Mouse (Mus musculus): ENCODE measurements around the gene Agap1.
A peak's percentile ranks its signal among the peaks of the same experiment; 100 is the strongest.

Agap1 gene

GRCm38 (mm10) chr1:89454196-89455123, at the start of gene Agap1:
TSS of gene Agap1 (plus strand) at chr1:89454806.
- DNase-seq (ENCODE audit: low spot score in 2 of 2): peak; percentile 89 to 91

DNA sequence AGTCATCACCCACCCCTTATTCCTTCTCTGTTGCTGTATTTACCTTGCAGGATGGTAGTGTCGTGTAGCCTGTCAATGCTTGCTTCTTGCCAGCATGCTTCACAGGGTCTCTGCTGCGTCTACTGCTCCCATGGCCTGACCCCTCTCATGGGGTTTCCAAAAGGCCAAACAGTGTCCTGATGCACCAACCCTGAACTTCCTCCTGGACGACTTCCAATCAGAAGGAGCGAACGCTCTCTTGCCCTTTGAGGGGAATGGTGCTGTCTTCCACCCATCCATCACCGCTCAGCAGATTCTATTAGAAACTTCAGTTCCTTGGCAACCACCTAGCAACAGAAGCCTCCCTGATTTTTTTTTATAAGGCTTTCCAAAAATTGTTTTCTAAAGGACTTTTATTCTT, 48.6 kb upstream of the Agap1 start:
- no peak for DNase-seq (ENCODE audit: low spot score in 2 of 2)

DNA sequence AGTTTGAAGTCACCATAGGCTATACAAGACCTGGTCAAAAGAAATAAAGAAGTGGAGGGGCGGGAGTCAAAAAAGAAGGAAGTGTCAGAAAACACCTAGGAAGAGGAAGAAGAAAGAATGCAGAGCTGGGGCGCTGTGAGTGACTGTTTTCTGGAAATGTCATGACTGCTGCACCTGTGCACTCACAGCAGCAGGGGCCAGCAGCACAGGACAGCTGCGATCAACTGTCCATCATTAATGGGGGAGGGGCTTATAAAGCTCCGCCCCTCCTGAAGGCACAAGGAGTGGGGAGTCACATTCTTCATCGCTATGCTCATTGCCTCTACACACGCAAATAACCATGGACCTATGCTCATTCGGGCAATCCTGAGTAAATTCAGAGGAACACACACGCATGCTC, 46.6 kb upstream of the Agap1 start:
- no peak for DNase-seq (ENCODE audit: low spot score in 2 of 2)

- DNase-seq (ENCODE audit: low spot score in 2 of 2): no peak
These were observed 41.5 kb upstream of the Agap1 start for GRCm38 (mm10) chr1:89413122-89413521.

DNA sequence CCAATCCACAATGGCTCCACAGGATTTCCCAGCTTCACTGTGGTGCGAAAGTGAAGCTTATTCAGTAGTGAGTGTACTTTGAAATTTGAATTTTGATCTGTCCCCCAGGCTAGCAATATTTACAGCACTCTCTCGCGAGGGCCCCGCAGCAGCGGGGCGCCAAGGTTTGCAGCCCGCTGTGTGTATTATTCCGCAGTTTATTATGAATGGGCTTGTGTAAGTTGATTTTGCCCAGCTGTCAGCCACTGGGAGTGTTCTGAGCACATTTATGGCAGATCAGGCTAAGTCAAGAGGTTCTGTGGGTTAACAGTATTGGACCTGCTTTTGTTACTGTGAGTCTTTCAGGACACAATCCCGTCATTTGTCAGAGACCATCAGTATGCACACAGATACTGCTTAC, 40.0 kb upstream of the Agap1 start:
- no peak for DNase-seq (ENCODE audit: low spot score in 2 of 2)

DNA sequence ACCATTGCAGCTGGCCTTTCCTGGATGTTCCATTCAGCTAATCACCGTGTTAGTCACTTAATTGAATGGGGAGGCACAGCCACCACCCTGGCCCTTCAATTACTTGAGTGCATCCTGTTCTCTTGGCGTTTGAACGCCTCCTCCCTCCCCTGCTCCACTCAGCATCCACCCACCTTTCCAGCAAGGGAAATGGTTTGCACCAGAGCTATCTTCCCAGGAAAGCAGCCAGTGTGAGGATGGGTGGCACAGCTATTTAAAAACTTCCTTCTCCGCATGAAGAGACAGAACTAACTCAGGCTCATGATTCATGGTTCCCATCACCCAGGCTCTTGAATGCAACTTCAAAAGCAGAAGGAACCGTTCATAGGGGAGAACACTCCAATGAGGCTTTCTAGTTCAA, 37.7 kb upstream of the Agap1 start:
- DNase-seq (ENCODE audit: low spot score in 2 of 2): peak; percentile 73 to 85

- DNase-seq (ENCODE audit: low spot score in 2 of 2): no peak
These were observed 34.0 kb upstream of the Agap1 start for GRCm38 (mm10) chr1:89420642-89421041.

DNA sequence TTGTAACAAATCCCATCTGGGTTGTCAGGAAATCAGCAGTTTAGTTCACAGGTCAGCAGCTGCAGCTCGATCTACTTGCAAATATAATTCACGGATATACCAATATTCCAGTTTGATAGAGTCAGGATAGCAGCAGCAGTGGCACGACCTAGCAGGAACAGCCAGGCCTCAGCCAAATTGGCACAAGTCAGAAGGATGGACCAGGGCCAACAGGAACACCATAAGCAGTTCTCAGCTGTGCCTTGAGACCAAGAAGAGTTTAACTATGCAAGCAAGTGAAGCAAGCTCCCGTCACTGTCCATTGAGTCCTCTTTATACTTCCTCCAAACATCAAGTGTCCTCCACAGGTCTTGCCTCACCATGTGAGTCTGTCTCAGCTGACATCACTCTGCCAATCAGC, 33.2 kb upstream of the Agap1 start:
- DNase-seq (ENCODE audit: low spot score in 2 of 2): no peak

DNA sequence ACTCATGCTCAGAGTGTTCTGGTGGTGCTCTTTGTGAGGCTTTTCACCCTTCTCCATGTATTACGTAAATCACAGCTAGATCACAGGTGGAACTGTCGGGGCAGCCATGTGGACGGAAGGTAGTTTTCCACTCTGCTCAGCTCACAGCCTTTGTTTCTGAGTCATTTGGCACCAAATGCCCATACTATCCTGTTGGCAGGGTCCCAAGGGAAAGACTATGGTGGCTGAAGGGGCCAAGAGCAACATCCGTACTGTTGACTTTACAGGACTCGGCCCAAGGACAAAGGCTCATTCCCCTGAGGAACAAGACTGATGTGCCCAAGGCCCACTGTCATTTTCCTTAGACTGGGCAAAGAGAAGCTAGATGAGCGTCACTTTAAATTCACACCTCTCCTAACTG, 30.0 kb upstream of the Agap1 start:
- no peak for DNase-seq (ENCODE audit: low spot score in 2 of 2)

GRCm38 (mm10) chr1:89426137-89426536, 28.5 kb upstream of the Agap1 start:
- DNase-seq (ENCODE audit: low spot score in 2 of 2): no peak

DNA sequence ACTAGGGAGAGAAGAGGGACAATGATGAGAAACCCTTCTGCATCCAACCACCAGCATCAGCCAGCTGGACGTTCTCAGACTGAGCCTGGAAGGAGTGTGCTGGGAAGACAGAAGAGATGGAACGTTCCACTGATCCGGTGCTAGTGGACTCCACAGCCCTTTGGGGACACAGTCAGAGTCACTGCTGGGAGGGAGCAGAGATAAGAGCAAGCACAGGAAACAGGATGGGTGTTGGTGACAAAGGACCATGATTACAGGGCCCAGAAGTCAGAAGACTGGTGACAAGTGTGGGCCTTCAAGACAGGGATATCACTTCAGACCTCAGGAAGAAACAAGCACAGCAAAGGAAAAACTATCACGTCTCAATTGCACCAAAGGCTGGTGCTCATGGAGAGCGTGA, 25.9 kb upstream of the Agap1 start:
- no peak for DNase-seq (ENCODE audit: low spot score in 2 of 2)

DNA sequence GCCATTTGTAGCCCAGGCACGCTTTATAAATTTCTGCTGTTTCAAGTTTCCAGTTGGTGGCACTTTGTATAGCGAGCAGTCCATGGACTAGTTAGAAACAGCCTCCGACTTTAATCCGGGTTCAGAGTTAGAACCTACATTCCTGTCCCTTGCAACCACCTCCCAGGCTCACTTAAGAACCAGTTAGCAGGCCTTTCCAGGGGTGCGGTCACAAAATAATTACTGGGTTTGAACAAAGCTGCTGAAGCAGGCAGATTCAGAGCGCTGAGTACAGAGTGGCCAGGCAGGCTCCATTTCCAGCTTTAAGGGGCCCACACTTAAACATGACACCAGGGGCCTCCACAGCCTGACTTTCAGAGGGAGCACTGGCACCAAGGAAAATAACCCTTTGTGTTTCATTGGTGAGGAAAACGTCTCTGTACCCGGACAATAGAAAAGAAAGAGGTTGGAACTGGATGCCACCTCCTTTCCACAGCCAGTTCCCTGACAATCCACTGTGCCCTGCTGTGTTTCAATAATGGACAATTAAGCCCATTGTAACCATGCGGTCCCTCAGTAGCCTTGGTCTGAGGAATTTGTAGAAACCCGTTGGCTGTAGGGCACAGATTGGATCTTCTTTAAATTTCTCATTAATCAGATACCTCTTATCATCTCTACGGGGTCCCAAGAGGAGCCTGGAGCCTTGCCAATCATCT, 24.5 kb upstream of the Agap1 start:
- DNase-seq (ENCODE audit: low spot score in 2 of 2): no peak

DNA sequence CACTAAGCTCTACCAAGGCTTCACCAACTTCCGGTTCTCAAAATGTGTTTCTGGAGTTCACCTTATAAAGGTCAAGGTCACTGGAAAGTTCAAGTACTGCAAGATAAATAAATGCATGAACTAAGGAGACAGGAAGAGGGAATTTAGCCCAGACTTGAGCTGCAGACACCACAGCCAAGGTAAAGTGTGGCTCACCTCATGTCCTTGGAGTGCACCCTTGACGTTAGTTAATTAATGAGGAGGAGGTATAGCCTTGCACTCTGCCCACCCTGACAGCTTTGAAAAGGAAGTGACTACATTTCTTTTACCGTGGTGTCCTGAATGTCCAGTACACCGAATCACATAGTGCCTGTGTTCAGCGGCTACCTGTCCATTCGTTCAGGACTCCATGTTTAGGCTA, 15.3 kb upstream of the Agap1 start:
- DNase-seq (ENCODE audit: low spot score in 2 of 2): no peak

DNA sequence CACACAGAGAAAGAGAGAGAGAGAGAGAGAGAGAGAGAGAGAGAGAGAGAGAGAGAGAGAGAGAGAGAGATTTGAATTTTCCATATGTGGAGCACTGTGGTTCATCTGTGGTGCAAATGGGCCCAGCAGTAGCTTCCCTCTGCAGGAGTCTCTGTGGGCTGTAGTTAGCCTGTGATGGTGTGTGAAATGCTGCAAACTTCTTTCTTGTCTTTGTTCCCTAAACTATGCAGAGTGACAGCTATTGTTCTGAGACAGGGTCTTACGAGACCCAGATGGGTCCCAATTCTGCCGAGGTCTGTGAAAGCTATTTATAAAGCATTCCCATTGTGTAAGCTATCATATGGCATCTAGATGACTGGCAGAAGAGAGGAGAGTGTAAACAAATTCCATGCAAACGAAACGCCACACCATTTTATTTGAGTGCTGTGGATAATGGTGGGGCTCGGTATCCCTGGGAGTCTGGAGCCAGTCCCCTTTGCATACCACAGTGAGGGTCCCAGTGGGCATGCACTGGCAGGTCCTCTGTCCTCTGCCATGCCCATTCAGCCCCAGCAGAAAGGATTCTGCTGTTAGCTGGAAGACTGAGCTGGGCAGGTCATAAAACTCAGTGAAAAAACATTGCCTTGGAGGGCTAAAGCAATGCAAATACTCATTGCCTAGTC, 13.2 kb upstream of the Agap1 start:
- DNase-seq (ENCODE audit: low spot score in 2 of 2): no peak

DNA sequence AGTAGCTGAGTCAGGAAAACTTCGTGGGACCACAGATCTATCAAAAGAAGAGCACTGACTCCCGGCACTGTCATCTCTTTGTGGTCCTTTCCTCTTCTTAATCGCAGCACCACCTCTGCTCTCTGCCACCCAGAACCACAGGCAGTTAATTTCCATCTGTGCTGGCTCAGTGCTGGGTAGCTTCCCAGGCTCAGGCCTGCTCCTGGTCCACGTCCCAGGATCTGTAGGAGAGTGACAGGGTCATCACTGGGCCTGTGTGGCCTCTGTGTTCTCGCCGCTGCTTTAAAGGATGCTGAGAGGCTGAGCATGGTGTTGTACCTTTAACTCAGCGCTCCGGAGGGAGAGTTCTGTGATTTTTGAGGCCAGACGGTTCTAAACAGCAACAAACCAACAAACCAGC, 11.1 kb upstream of the Agap1 start:
- no peak for DNase-seq (ENCODE audit: low spot score in 2 of 2)

- DNase-seq (ENCODE audit: low spot score in 2 of 2): no peak
These were observed 10.6 kb upstream of the Agap1 start for GRCm38 (mm10) chr1:89444014-89444413.

GRCm38 (mm10) chr1:89450139-89450538, 4.5 kb upstream of the Agap1 start:
- no peak for DNase-seq (ENCODE audit: low spot score in 2 of 2)

GRCm38 (mm10) chr1:89452138-89452537, 2.5 kb upstream of the Agap1 start:
- no peak for DNase-seq (ENCODE audit: low spot score in 2 of 2)

DNA sequence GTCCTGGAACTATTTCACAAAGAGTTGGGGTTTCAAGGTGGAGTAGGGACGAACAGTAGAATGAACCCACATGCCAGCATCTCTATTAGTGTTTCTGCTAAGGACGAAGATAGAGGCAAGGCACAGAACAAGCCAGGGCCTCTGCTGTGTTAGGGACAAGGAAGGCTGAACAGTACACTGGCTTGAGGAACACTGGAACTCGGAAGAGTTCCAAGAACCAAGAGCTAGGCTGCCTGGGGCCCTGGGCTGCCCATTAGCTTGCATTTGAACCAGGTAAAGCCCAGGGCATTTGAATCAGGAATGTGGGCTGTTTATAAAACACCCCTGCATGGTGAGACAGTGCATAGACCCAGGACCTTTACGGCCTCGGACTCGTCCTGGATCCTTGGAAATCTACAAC, 940 bp upstream of the Agap1 start:
- DNase-seq (ENCODE audit: low spot score in 2 of 2): no peak

DNA sequence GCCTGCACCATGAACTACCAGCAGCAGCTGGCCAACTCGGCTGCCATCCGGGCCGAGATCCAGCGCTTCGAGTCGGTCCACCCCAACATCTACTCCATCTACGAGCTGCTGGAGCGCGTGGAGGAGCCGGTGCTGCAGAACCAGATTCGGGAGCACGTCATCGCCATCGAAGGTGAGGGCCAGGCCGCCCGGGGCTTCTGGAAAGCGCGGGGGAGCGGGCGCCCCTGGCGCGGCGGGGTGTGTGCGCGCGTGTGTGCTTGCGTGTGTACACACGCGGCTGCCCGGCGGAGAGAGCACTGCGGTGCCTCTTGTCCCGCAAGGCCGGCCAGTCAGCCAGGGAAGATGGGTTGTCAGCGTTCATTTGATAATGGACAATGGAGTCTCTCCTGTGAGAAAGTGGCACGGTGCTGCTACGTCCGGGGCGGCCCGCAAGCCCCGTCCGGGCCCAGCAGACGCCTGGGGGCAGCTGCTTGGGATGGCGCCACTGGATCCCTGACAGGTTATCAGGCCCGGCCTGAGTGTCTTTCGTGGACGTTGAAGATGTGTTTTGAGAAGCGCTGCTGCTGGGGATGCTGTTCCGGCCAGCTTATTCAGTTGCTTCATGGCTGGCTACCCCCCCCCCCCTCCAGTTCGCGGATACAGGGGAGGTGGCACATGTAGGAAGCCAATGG, 950 bp downstream of the Agap1 start:
- DNase-seq (ENCODE audit: low spot score in 2 of 2): peak in 1 of 2 experiments; percentile 32

DNA sequence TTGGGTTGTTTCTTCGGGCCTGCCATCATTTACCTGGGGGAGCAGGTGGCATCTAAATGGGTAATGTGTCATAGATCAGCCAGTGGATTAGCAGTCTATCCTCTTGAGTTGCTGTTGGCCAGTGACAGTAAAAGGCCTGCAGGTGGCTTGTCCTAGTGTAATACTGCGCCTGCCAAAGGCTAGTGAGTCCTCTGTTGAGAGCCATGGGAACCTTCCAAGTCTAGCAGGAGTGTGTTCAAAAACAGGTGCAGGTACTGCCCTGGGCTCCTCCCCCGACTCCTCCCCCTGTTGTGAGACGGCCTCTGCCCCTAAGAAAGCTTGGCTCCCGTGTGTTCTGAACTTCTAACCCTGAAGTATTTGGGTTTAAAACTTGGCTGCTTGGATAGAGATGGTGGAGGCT, 1.9 kb downstream of the Agap1 start:
- no peak for DNase-seq (ENCODE audit: low spot score in 2 of 2)
